Mouse (Mus musculus) gastrocnemius, adult 2 months (tissue): ENCODE data around the gene Gm21981. TPM values are rescaled to one million over a fixed set of nuclear protein-coding genes. Genes with fewer than 3 reads are reported as not detected.

Experiments
- DNase-seq: peaks from one replicate; pipeline ENCODE4 v3.0.0; 2022
- H3K27ac ChIP-seq: fragments of 200-600 bp; 2 replicates; pipeline ENCODE4 v1.8.1; 2022; ENCODE audit warnings: mild to moderate bottlenecking
- H3K4me3 ChIP-seq: fragments of 200-600 bp; 2 replicates; pipeline ENCODE4 v1.8.1; 2022; ENCODE audit warnings: mild to moderate bottlenecking, moderate library complexity
- CTCF ChIP-seq: fragments of 200-600 bp; IDR thresholded peaks from 2 replicates; pipeline ENCODE4 v1.8.1; 2022; ENCODE audit warnings: antibody characterized with exemption, mild to moderate bottlenecking, moderate library complexity
- intact Hi-C: fragments of 180-260 bp; cut with DNase I; formaldehyde crosslinking; loops from one replicate; pipeline ENCODE4 v1.15.1; 2025
- total RNA-seq, 2 experiments: library from RNA; stranded (reverse); gene quantifications; 2 replicates each; pipeline ENCODE4 v1.2.3; 2021

Gene Gm21981
- total RNA-seq, 2 experiments from 2014 or later = 0.45 to 0.46 TPM

DNA sequence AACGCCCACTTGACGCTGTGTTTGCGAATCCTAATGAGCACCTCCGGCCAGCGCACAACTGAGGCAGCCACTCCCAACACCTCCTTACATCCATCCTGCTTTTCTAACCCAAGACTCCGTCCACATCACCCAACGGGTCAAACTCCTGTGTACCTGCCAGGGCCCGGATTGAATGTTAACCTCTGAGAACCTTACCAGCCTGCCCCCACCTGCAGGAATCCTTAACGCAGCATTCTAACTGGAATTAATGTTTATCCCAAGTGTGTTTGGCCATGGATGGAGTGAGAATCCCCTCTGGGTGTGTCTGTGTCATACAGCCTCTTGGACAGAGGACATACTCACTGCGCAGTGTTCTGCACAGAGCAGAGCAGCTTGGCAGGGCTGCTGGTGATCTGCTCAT lies 3.9 kb upstream of the Gm21981 start:
- Histone ChIP-seq H3K27ac (no peak overlapping the region), H3K4me3 (no peak overlapping the region)
- intact Hi-C loops = loop anchor here (10.0 kb wide), 1 partner anchor 333 kb away; the partner anchor contains the start of gene Mrps10
- no peak for TF ChIP-seq CTCF
- no peak for DNase-seq

DNA sequence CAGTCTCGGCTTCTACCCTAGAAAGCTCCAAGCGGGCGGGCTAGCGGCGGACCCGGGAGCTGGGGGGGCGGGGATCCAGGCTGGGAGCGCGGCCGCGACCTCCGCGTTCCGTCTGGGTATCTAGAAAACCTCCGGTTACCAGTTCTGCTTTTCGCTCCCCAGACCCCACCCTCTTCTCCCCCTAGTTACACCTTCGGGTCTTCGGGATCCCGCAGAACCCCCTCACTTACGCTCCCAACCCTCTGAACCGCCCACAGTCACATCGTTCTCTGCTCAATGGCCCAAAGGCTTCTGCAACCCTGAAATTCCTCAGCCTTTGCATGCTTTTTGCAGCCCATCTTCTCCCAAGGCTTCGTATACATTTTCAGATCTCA lies 1.1 kb upstream of the Gm21981 start:
- no peak for TF ChIP-seq CTCF
- Histone ChIP-seq H3K27ac (peak overlapping the region; percentile 88), H3K4me3 (peak overlapping the region; percentile 89)
- intact Hi-C loops = loop anchor here (10.0 kb wide), 1 partner anchor 331 kb away; the partner anchor contains the start of gene Mrps10
- DNase-seq = no peak

DNA sequence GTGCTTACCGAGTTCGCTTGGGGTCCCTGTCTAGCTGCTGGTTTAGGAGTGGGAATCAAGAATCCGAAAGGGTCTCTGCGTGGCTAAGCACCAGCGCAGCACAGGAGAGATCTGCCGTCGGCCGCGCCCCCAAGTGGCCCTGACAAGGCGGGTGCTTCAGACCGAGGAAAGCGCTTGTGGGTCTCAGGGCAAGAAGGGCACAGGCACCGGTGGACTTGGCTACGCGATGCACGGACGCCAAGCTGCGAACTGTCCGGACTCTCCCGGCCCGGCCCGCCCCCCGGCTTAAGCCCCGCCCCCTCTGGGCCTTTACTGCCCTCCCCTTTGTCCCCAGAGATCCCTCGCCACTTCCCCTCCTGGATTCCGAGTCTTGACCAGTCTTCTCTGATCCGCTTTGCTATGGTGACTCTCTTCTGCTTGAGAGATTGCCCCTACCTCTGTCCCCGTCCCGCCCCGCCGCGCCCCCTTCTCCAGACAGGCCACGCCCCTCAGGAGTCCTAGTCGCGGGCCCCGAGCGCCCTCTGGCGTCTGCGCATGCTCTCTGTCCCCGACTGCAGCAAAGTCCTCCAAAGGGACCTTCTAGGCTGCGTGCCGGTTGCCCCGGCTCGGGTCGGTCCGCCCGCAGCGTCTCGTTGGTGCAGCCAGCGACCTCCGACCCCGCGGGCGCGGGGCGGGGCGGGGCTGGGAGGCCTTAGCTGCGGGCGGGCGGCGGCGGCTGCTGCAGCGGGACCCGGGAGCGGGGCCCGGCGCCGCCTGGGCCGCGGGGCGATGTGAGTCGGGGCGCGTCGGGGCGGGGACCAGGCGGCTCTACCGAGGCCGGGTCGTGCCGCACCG lies 465 bp upstream of the Gm21981 start, which contains the start of gene Prickle4:
Gene Prickle4 (minus strand): TSS at position 234 of the 834 bp plus-strand sequence.
- intact Hi-C loops = loop anchor here (5.0 to 10.0 kb wide), 2 partner anchors 187 to 330 kb away; partner anchors contain the start of genes Ccnd3 and Mrps10
- TF ChIP-seq CTCF = peak; percentile 80
- peak within 1 kb of the TSS; percentile 88 for H3K27ac ChIP-seq
- peak within 1 kb of the TSS; percentile 89 for H3K4me3 ChIP-seq
- peak; percentile 99 for DNase-seq

DNA sequence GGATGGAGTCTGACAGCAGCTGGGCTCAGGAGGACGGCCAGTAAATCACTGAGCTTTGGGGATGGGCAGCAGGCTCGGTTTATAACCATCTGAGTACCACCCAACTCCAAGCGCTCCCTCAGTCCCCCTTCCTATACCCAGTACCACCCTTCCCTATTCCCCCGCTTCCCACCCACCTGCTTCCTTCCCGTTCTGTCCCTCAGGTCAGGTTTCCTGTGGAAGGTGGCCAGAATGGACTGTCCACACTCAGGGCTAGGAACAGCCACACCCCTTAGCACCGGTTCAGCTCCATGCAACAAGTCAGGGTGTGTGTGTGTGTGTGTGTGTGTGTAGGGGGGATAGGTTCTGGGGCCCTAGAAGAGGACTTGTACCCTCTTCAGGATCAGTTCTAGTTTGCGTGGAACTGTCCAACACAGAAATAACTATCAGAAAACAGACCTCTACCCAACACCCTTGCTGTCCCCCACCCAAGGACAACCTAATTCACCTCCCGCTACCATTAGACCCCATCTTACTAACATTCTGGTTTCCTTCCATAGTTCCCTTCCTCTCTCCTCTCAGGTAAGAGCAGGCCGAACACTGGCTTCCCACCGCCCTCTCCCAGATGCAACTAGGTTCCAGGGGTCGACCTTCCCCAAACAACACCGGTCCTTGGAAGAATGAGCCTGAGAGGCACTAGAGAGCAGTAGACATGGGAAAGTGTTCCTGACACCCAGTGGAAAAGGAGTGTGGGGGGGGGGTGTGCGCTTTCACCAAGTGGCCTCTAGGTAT lies 399 bp downstream of the Gm21981 start:
- no peak for TF ChIP-seq CTCF
- peak overlapping the region; percentile 88 for H3K27ac ChIP-seq
- intact Hi-C loops = loop anchor here (5.0 to 10.0 kb wide), 2 partner anchors 187 to 329 kb away; partner anchors contain the start of genes Ccnd3 and Mrps10
- H3K4me3 ChIP-seq = peak overlapping the region; percentile 89
- peak; percentile 55 for DNase-seq

DNA sequence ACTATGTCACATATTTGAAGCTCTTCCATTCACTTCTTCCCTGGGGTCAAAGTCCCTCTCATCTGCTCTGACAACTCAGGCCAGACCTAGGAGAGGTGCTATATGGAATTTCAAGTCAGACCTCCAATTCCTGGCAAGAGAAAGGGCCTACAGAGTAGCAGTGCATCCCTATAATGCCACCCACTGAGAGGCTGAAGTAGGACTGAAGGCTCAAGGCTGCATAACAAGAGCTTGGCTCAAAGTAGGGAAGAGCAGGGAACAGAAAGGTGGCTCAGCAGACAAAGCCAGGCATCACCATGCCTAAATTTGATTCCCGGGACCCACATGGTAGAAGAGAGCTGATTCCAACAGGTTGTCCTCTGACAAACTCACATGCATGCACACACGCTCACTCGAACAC lies 2.6 kb downstream of the Gm21981 start:
- H3K4me3 ChIP-seq = no peak overlapping the region
- intact Hi-C loops = loop anchor here (5.0 to 10.0 kb wide), 2 partner anchors 184 to 327 kb away; partner anchors contain the start of genes Ccnd3 and Mrps10

DNA sequence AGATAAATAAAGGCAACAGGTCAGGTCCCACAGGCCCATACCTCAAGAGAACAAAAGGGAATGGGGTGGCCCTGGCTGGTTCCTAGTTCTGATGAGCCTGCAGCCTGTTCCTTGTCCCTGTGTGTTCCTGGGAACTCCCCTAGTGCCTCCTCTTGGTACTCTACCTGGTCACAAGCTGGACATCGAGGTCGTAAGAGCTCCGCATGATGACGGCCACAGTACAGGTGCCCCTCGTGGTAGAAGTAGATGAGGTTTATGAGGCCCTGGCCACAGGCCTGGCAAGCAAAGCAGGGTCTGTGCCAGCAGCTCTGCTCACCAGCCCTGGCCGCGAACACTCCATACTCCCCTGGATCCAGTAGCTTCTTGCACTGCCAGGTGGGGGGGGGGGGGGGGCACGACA lies 4.4 kb downstream of the Gm21981 start:
- peak; percentile 49 for DNase-seq
- H3K4me3 ChIP-seq = no peak overlapping the region
- TF ChIP-seq CTCF = no peak
- intact Hi-C loops = loop anchor here (5.0 to 10.0 kb wide), 2 partner anchors 183 to 325 kb away; partner anchors contain the start of genes Ccnd3 and Mrps10
- peak overlapping the region; percentile 24; the same call in 1 of the 2 replicates for H3K27ac ChIP-seq

More for the DNA sequence above, 2.6 kb downstream of the Gm21981 start:
- no peak overlapping the region for H3K27ac ChIP-seq
- TF ChIP-seq CTCF = no peak
- no peak for DNase-seq

DNA sequence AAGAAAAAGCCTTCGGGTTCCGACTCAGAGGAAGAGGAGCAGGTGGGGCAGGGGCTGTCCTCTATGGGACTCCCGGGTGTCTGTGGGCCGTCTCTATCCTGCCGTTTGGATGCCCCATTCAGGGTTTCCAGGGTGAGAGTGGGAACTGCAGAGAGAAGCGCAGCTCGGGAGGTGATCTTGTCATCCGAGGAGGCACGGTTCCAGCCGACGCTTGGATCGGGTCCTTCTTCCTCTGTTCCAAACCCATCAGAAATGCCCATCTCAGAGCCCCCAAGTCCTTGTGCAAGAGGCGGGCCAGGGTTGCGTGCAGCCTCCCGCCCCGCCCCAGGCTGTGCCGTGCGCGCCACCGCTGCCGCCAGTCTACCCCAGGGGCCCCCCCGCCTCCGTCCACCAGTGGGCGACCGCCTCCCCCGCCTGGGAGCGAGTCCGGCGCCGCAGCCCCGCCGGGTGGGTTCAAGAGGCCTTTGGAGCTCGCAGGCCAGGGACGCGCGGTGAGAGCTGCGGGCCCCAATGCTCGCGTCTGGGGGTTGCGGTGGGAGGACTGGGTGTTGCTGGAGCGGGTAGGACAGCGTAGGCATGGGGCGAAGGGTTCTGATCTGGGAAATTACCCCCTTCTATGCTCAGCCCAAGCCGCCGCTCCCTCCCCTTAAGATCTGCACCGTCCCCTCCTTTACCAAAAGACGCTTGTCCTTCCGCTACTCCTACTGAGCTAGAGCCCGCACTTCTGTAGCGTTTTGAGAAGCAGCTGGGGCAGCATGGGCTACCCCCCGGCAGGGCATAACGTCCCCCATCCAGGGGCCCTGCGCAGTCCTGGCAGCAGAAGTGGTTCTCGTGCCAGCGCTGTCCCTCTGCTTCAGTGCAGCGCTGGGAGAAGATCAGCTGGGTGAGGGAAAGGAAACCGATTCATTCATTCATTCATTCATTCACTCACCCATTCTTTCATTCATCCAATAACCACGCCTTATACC lies 5.4 kb downstream of the Gm21981 start, which contains the start of gene Frs3:
Gene Frs3 (plus strand): TSS at position 423 of the 968 bp plus-strand sequence.
- Histone ChIP-seq H3K4me3 (peak within 1 kb of the TSS; percentile 92), H3K27ac (peak within 1 kb of the TSS; percentile 95)
- DNase-seq = peak; percentile 80
- TF ChIP-seq CTCF = no peak
- intact Hi-C loops = no loop called here

DNA sequence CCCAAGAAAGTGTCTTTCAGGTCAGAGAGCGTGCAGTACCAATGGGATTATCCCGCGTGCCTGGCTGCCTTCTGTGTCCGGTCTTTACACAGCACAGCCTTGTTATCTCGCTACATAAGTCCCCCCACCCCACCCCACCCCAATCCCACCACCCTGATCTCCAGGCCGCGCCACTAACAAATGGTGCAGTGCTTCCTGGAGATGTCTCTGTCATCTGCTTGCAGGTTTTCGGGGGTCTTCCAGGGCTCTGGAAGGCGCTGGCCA lies 6.0 kb downstream of the Gm21981 start, which contains the start of gene Tomm6:
Gene Tomm6 (minus strand): TSS at position 43 of the 264 bp plus-strand sequence.
- no peak for TF ChIP-seq CTCF
- peak within 1 kb of the TSS; percentile 95 for H3K27ac ChIP-seq
- H3K4me3 ChIP-seq = peak within 1 kb of the TSS; percentile 92
- intact Hi-C loops = no loop called here
- no peak for DNase-seq

DNA sequence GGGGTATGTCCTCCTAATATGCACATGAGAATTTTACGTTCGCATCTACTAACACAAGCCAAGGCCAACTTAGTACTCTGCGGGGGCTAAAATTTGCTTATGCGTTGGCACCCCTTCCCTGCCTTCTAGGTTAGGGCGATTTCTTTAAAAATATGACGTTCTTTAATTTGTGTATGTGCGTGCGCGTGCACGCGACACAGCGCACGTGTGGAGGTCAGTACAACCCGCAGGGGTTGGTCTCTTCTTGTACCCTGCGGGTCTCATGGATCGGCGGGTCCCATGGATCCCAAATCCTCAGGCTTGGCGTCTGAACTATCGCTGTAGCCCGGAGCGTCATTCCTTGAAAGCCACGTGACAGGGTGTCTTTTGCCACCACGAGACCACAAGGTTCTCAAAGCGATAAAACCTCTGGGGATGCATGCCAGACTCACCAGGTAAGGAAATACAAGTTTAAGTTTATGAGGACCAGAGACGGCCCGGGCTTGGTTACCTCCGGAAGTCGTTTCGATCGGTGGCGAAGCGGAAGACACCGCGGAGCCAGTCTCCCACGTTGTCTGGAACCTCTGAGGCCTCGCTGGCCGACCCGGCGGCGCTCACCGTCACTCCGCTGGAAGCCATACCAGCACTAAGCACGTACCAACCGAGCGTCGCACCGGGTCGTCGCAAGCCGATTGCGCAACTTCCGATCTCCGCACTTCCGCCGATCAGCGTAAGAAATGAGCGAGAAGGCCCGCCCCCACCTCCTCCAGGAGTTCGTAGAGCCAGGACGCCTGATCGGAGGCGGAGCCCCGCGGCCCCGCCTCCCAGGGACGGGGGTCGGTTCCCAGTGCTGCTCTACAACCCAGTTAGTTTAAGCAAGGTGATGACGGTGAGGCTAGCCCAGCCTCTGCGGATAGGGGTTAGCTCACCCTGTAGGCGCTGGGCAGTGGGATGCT lies 6.6 kb downstream of the Gm21981 start:
- Histone ChIP-seq H3K27ac (peak overlapping the region; percentile 95), H3K4me3 (peak overlapping the region; percentile 92)
- peak; percentile 97 for DNase-seq
- intact Hi-C loops = no loop called here
- TF ChIP-seq CTCF = no peak

DNA sequence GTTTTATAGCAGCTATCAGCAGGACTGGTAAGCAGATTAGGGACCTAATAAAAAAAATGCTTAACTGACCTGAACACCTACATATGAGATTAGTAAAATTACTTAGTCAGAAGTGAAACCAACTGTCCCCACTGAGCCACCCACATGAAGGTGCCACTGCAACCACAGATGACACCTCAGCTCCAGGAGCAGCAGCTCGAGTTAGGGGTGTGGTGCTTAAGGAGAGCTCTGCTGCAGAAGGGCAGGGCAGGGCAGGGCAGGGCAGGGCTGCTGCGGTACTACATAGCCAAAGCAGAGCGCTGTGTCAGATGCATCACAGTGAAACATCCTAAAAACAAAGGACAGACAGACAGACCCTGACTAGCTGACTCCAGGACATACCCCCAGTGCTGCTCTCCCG lies 11.4 kb downstream of the Gm21981 start:
- no peak for DNase-seq
- intact Hi-C loops = no loop called here
- Histone ChIP-seq H3K27ac (no peak overlapping the region), H3K4me3 (no peak overlapping the region)
- TF ChIP-seq CTCF = no peak

DNA sequence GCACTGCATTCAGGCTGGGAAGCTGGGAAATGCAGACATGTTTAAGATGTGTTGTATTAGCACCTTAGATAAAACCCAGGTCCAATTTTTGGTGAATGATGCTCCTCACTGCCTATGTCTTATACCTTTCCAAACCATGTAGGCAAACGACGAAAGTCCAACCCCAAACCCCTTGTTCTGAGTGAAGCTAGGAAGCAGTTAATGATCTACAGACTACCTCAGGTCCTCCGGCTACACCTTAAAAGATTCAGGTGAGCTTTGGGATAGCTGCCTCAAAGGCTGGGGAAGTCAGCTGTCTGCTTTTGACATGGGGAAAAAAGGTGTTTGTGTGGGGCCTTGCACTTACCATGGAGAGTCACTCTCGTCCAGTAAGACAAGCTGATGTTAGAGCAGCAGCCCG lies 15.6 kb downstream of the Gm21981 start:
- no peak for TF ChIP-seq CTCF
- no peak for DNase-seq
- intact Hi-C loops = loop anchor here (5.0 kb wide), 1 partner anchor 46 kb away; the partner anchor contains the start of gene Usp49
- no peak overlapping the region for H3K27ac ChIP-seq
- H3K4me3 ChIP-seq = no peak overlapping the region
